Mouse (Mus musculus) neural tube, embryonic 10.5 days (tissue): ENCODE results near the gene Zcchc13.
"Not testable (repeated sequence)": the region's sequence is repeated elsewhere in the genome, so short reads cannot be mapped to it uniquely, and the experiment has no call there.

Experiments used
- DNase-seq: peaks from one replicate; pipeline ENCODE4 v3.0.0-alpha.2; 2017; ENCODE audit warnings: low spot score; ENCODE audit errors: extremely low spot score

Zcchc13 gene

GRCm38 (mm10) chrX:103644301-103644700 is 13.9 kb downstream of the Zcchc13 start:
- no peak for DNase-seq

GRCm38 (mm10) chrX:103652048-103652447 is 21.7 kb downstream of the Zcchc13 start:
- DNase-seq = no peak

- no peak for DNase-seq
These were observed 22.6 kb downstream of the Zcchc13 start for GRCm38 (mm10) chrX:103653021-103653420.

- DNase-seq = no peak
These were observed 28.6 kb downstream of the Zcchc13 start for GRCm38 (mm10) chrX:103658985-103659384.

GRCm38 (mm10) chrX:103664445-103664844 is 34.1 kb downstream of the Zcchc13 start:
- not testable (repeated sequence) for DNase-seq

GRCm38 (mm10) chrX:103670245-103670644 is 39.9 kb downstream of the Zcchc13 start:
- no peak for DNase-seq

- DNase-seq = no peak
These were observed 43.4 kb downstream of the Zcchc13 start for GRCm38 (mm10) chrX:103673761-103674160.

- DNase-seq = no peak
These were observed 44.3 kb downstream of the Zcchc13 start for GRCm38 (mm10) chrX:103674674-103675073.
